Mouse (Mus musculus): ENCODE data around the gene Slc20a1. TPM values are rescaled to one million over a fixed set of nuclear protein-coding genes. Genes with fewer than 3 reads are reported as not detected.

Slc20a1 gene
- polyA plus RNA-seq, 1 experiment = 57.4 TPM

DNA sequence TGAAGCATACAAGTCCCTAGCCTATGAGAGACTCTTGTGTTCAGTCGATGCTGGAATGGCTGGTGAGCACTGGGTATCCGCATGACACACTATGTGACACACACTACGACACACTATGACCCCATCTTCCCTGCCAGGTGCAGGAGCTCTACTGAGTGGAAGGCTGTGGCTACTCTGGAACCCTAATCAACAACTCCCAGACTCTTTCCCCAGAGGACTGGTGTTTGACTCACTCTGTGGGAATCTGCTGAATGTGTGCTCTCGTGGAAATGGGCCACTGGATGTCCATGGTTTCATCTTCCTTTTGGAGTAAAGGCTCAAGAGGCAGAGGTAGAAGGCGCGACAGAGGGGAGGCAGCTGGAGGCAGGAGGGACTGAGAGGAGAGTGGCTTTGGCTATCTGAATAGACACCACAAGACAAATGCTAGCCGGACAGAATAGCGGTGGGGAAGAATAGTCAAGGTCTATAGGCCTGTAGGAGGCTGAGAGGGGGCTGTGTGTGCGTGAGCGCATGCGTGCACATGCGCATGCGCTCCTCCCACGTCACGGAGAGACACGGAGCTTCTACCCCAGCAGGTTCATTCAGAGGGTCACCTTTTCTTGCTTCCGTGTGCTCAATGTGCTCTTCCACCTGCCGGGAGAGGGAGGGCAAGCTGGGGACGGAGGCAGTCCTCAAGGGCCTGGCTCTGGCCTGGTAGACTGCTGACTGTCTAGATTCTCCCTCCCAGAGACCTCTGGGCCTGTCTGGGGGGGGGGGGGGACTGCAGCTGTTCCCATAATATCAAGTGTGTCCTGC lies 54.5 kb downstream of the Slc20a1 start:
- no peak for TF ChIP-seq GATA1 (IDR thresholded peaks at IDR 0.05; ENCODE audit: low read length)

DNA sequence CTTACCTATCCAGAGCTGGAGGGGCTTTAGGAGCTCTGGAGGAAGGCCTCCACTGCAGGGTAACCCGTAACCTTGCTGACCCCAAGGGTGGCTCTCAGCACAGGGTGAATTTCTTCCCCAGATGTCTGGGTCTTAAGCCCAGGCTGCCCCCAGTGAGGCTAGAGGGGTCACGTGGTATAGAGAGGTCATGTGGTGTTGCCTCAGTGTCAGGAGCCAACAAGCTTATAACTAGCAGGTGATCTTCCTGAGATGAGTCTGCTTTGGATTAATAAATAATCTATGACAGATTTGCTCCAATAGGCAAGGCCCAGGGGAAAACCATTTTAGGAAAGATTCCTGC lies 55.0 kb downstream of the Slc20a1 start:
- TF ChIP-seq GATA1 (IDR thresholded peaks at IDR 0.05; ENCODE audit: low read length) = no peak

DNA sequence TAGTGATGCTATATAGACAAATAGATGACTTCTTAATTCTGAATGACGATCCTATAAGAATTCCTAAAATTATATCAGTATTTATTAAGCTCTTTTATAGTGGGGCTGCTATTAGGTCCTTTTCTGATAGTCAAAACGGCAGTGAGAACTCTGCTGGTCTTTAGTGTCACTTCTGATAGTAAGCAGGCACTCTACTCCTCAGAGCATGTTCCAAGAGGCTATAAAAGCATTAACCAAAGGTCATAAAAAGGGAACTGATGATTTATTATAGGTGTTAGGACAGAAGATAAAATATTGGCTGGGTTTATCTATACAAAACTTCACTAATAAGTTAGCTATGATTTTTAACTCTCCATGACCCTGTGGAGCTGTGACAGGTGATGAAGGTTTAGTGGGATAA lies 55.5 kb downstream of the Slc20a1 start:
- no peak for TF ChIP-seq GATA1 (IDR thresholded peaks at IDR 0.05; ENCODE audit: low read length)

GRCm38 (mm10) chr2:129256006-129256405 lies 57.4 kb downstream of the Slc20a1 start:
- no peak for TF ChIP-seq GATA1 (IDR thresholded peaks at IDR 0.05; ENCODE audit: low read length)

DNA sequence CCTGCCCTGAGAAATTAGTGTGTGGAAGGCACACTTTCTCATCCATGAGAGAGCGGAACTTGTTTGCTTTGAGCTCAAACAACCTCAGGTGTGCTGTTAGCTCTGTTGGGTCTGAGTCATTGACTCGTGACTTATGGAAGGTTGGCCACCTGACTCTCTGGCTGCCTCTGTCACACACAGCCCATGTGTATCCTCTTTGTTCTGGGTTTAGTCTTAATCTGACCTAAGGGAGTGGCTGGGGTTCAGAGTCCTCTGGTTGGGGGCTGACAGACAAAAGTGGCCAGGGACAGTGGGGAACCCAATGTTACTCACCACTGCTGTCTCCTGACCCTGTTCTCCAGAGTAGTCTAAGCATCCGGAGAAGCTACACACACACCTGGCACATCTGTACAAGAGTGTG lies 59.5 kb downstream of the Slc20a1 start:
- no peak for TF ChIP-seq GATA1 (IDR thresholded peaks at IDR 0.05; ENCODE audit: low read length)

DNA sequence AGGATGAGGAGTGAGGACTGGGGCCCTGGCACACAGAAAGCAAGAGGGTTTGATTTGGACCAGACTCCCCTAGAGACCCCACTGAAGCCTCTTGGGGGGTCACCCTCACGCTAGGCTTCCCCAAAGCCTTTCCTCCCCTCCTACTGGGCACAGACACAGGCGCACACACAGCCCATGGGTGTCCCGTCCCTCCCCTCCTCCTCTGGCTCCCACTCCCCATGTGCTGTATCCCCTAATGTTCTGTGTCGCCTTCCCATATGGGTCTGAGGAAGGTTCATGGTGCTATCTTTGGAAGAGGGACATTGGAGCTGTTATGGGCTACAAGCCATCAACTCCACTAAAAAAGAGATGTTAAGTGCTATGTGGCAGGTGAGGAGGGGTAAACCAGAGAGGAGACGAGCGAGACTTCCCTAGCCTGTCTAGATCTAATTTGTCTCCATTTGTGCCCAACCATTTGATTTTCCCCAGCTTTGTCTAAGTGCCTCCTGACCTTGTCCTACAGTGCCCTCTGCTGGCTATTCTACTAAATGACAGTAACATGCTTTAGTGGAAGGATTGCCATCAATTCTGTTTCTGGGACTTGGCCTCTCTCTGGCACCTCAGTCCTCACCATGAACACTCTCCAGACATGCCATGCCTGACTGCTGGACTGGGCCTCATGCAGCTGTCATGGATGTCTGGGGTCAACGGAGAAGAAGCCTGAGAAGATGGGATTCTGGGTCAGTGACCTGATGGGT lies 60.1 kb downstream of the Slc20a1 start:
- no peak for TF ChIP-seq GATA1 (IDR thresholded peaks at IDR 0.05; ENCODE audit: low read length)

GRCm38 (mm10) chr2:129260646-129261045 lies 62.1 kb downstream of the Slc20a1 start:
- TF ChIP-seq GATA1 (IDR thresholded peaks at IDR 0.05; ENCODE audit: low read length) = no peak

Other genes with a start within 250 kb of the Slc20a1 start
- gene Zc3h6, start 231.4 kb upstream of the Slc20a1 start, polyA plus RNA-seq (2012) = 2.1 and 3.0 TPM in 2 replicates
- gene Gm10762, start 231.0 kb upstream of the Slc20a1 start, polyA plus RNA-seq (2012) = 12.1 and 12.3 TPM in 2 replicates
- gene Vinac1, start 150.6 kb upstream of the Slc20a1 start, polyA plus RNA-seq (2012) = not detected in 2 replicates
- gene Ttl, start 132.8 kb upstream of the Slc20a1 start, polyA plus RNA-seq (2012) = not detected in 2 replicates
- 25.8 and 27.1 TPM in 2 replicates for gene Polr1b, start 97.8 kb upstream of the Slc20a1 start, polyA plus RNA-seq (2012)
- gene Chchd5, start 69.1 kb upstream of the Slc20a1 start, polyA plus RNA-seq (2012) = 2.6 and 44.6 TPM in 2 replicates
- 39.1 and 55.6 TPM in 2 replicates for gene Ckap2l, start 98.4 kb downstream of the Slc20a1 start, polyA plus RNA-seq (2012)
- not detected in 2 replicates for gene Il1a, start 111.2 kb downstream of the Slc20a1 start, polyA plus RNA-seq (2012)
- 0.04 and 0.11 TPM in 2 replicates for gene Il1b, start 172.4 kb downstream of the Slc20a1 start, polyA plus RNA-seq (2012)